Mouse (Mus musculus) thymus, adult 2 months (tissue): Measurements from ENCODE around the gene Det1.

ENCODE experiments used
- CTCF ChIP-seq: fragments of 200-500 bp; IDR thresholded peaks from 2 replicates; pipeline ENCODE4 v1.5.1; 2012; ENCODE audit warnings: mild to moderate bottlenecking, control low read depth, low read length, moderate library complexity, borderline replicate concordance; ENCODE audit not compliant: control insufficient read depth, poor library complexity, insufficient read depth; ENCODE audit errors: extremely low read depth
- POLR2A ChIP-seq: fragments of 200-500 bp; IDR thresholded peaks from 2 replicates; pipeline ENCODE4 v1.6.1; 2012; ENCODE audit warnings: mild to moderate bottlenecking, low read length, control low read depth, moderate library complexity; ENCODE audit not compliant: control insufficient read depth, poor library complexity, insufficient read depth; ENCODE audit errors: extremely low read depth

- no peak for TF ChIP-seq CTCF
- TF ChIP-seq POLR2A, result no peak
These were observed 36.1 kb upstream of the Det1 start for GRCm38 (mm10) chr7:78883016-78883725.
